Mouse (Mus musculus) embryonic fibroblast, embryonic 13.5 days (primary cell): ENCODE data around the gene Zfp715.
"Not testable (repeated sequence)": the region's sequence is repeated elsewhere in the genome, so short reads cannot be mapped to it uniquely, and the experiment has no call there.

ENCODE experiments used
- CTCF ChIP-seq: IDR thresholded peaks from 2 replicates; pipeline ENCODE4 v1.5.1; 2011; ENCODE audit warnings: mild to moderate bottlenecking, control low read depth, low read length, moderate library complexity, borderline replicate concordance; ENCODE audit not compliant: insufficient read depth
- POLR2A ChIP-seq: IDR thresholded peaks from 2 replicates; pipeline ENCODE4 v1.6.1; 2011; ENCODE audit warnings: low read depth, mild to moderate bottlenecking, control low read depth, low read length, moderate library complexity

GRCm38 (mm10) chr7:43276178-43276577 lies 36.9 kb downstream of the Zfp715 start:
- not testable (repeated sequence) for TF ChIP-seq CTCF, POLR2A
